Mouse (Mus musculus): Measurements from ENCODE around the gene Nfib. TPM values are rescaled to one million over a fixed set of nuclear protein-coding genes. Genes with fewer than 3 reads are reported as not detected.

The Nfib gene
- polyA plus RNA-seq, 2 experiments = 57.3 to 126 TPM

DNA sequence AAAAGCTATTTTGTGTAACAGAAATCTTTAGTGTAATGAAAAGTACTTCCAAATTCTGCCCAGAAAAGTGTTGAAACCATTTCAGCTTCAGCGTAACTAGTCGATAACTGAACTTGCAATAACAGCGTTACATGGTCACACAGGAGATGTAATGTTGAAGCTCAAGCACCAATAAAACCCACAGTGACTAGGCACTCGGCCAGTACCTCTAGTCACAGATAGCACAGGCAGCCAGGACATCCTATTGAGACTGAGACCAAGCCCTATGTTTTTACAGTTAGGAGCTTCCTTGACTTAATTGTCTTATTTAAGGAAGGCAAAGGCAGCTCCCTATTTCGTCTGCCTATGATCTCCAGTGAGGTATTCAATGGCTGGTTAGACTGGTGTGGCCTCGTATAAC, 389.4 kb downstream of the Nfib start:
- no peak for TF ChIP-seq POLR2A (IDR thresholded peaks at IDR 0.05; ENCODE audit: borderline replicate concordance, extremely low read depth, insufficient read depth, insufficient read length)
- Histone ChIP-seq H3K4me3 (replicated peaks; ENCODE audit: low read length) (no peak overlapping the region), H3K9ac (ENCODE audit: low read depth, low read length, severe bottlenecking) (no peak overlapping the region), H3K4me2 (replicated peaks; ENCODE audit: low read depth, low read length, severe bottlenecking) (no peak overlapping the region), H3K27ac (replicated peaks; ENCODE audit: low read depth, low read length) (no peak overlapping the region; the same call in 1 of the 2 replicates), H3K36me3 (ENCODE audit: control insufficient read depth, insufficient read depth, low read length) (peaks cover 47% of the 10 kb centered on the region), H3K9me3 (ENCODE audit: control insufficient read depth, low read length) (no peaks in the 10 kb centered on the region), H3K4me1 (ENCODE audit: control insufficient read depth, insufficient read depth, low read length) (peaks cover 28% of the 10 kb centered on the region), H3K27me3 (ENCODE audit: control insufficient read depth, insufficient read depth, low read length) (no peaks in the 10 kb centered on the region)
- 54% methylated on average over 6 of the region's 6 CpGs for WGBS
- DNase-seq (ENCODE audit: low spot score) (no peak), ATAC-seq (ENCODE audit: low FRiP score, low read depth) (no peak)

- ATAC-seq (ENCODE audit: low FRiP score, low read depth) (no peak), DNase-seq (ENCODE audit: low spot score) (no peak)
- WGBS = 76% methylated on average over 2 of the region's 2 CpGs
- H3K36me3 ChIP-seq (ENCODE audit: control insufficient read depth, insufficient read depth, low read length) = peaks cover 42% of the 10 kb centered on the region
- no peak overlapping the region for H3K4me2 ChIP-seq (replicated peaks; ENCODE audit: low read depth, low read length, severe bottlenecking)
- peaks cover 32% of the 10 kb centered on the region for H3K4me1 ChIP-seq (ENCODE audit: control insufficient read depth, insufficient read depth, low read length)
- no peak for TF ChIP-seq POLR2A (IDR thresholded peaks at IDR 0.05; ENCODE audit: borderline replicate concordance, extremely low read depth, insufficient read depth, insufficient read length)
- no peaks in the 10 kb centered on the region for H3K9me3 ChIP-seq (ENCODE audit: control insufficient read depth, low read length)
- no peak overlapping the region for H3K9ac ChIP-seq (ENCODE audit: low read depth, low read length, severe bottlenecking)
- H3K4me3 ChIP-seq (replicated peaks; ENCODE audit: low read length) = no peak overlapping the region
- 0 out of 2 replicates have a peak overlapping the region, but pooled peaks have one; percentile 39 for H3K27ac ChIP-seq (replicated peaks; ENCODE audit: low read depth, low read length)
- H3K27me3 ChIP-seq (ENCODE audit: control insufficient read depth, insufficient read depth, low read length) = no peaks in the 10 kb centered on the region
These were observed 389.8 kb downstream of the Nfib start for GRCm38 (mm10) chr4:82315710-82316109.

DNA sequence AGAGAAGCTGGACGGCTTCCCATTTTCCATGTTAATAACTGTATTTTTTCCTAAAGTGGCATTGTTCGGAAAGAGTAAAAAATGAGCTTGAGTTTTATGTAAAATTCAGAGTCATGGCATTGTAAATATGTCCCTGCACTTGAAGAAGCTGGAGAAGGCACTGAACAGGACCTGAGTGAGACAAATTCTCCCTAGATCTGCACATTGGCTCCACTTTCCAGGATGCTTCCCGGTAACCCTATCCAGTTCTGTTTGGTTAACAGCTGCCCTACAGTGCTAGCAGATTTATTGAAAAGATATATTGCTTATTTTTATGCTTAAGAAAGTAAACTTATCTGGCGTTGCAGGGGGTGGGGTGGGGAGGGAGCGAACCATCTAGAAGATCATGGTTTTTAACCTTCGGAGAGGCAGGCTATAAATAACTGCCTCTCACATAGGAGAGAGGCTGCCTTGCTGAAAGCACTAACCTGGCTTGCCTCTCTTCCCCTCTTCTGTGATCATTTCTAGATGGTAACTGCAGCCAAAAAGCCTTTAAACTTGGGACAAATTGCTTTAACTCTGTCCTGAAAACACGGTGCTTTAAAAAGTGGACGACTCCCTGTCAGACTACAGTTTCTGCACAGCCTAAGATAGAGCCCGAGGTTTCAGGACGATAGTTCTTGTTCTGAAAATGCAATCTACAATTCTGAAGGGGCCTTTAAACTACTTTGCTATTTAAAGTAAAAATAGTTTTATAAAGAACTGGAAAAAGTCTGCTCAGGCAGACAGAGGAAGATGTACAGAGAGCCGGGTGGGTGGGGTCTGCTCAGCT, 394.4 kb downstream of the Nfib start:
- ATAC-seq (ENCODE audit: low FRiP score, low read depth) (peak; percentile 54), DNase-seq (ENCODE audit: low spot score) (peak; percentile 34)
- no peaks in the 10 kb centered on the region for H3K9me3 ChIP-seq (ENCODE audit: control insufficient read depth, low read length)
- H3K4me3 ChIP-seq (replicated peaks; ENCODE audit: low read length) = no peak overlapping the region
- no peak overlapping the region for H3K9ac ChIP-seq (ENCODE audit: low read depth, low read length, severe bottlenecking)
- peaks cover 33% of the 10 kb centered on the region for H3K36me3 ChIP-seq (ENCODE audit: control insufficient read depth, insufficient read depth, low read length)
- no peaks in the 10 kb centered on the region for H3K27me3 ChIP-seq (ENCODE audit: control insufficient read depth, insufficient read depth, low read length)
- no peak for TF ChIP-seq POLR2A (IDR thresholded peaks at IDR 0.05; ENCODE audit: borderline replicate concordance, extremely low read depth, insufficient read depth, insufficient read length)
- H3K4me1 ChIP-seq (ENCODE audit: control insufficient read depth, insufficient read depth, low read length) = peaks cover 29% of the 10 kb centered on the region
- no peak overlapping the region for H3K4me2 ChIP-seq (replicated peaks; ENCODE audit: low read depth, low read length, severe bottlenecking)
- WGBS = 27% methylated on average over 11 of the region's 11 CpGs
- H3K27ac ChIP-seq (replicated peaks; ENCODE audit: low read depth, low read length) = peak overlapping the region; percentile 76

DNA sequence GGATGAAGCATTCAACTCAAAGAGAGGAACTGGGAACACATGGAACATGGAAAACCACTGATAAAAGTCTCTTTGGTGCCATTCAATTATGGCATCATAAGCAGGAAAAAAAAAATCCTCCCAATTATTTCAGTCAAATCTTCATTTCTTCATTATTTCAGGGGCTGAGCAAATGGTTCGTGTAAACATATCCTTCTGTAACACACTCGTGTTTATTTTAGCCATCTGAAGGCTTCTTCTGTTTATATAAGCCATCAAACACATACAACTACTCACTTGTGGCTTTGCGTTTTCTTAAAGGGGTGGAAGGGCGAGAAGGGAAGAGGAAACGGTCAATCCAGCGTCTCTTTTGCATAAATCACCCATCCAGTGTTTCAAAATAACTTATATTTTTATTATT, 399.5 kb downstream of the Nfib start:
- Histone ChIP-seq H3K9me3 (ENCODE audit: control insufficient read depth, low read length) (no peaks in the 10 kb centered on the region), H3K9ac (ENCODE audit: low read depth, low read length, severe bottlenecking) (no peak overlapping the region), H3K4me1 (ENCODE audit: control insufficient read depth, insufficient read depth, low read length) (peaks cover 43% of the 10 kb centered on the region), H3K4me2 (replicated peaks; ENCODE audit: low read depth, low read length, severe bottlenecking) (no peak overlapping the region), H3K4me3 (replicated peaks; ENCODE audit: low read length) (no peak overlapping the region), H3K27me3 (ENCODE audit: control insufficient read depth, insufficient read depth, low read length) (no peaks in the 10 kb centered on the region), H3K27ac (replicated peaks; ENCODE audit: low read depth, low read length) (peak overlapping the region; percentile 96), H3K36me3 (ENCODE audit: control insufficient read depth, insufficient read depth, low read length) (peaks cover 37% of the 10 kb centered on the region)
- DNase-seq (ENCODE audit: low spot score) = no peak
- TF ChIP-seq POLR2A (IDR thresholded peaks at IDR 0.05; ENCODE audit: borderline replicate concordance, extremely low read depth, insufficient read depth, insufficient read length) = no peak
- WGBS = 58% methylated on average over 6 of the region's 6 CpGs
- ATAC-seq (ENCODE audit: low FRiP score, low read depth) = no peak

DNA sequence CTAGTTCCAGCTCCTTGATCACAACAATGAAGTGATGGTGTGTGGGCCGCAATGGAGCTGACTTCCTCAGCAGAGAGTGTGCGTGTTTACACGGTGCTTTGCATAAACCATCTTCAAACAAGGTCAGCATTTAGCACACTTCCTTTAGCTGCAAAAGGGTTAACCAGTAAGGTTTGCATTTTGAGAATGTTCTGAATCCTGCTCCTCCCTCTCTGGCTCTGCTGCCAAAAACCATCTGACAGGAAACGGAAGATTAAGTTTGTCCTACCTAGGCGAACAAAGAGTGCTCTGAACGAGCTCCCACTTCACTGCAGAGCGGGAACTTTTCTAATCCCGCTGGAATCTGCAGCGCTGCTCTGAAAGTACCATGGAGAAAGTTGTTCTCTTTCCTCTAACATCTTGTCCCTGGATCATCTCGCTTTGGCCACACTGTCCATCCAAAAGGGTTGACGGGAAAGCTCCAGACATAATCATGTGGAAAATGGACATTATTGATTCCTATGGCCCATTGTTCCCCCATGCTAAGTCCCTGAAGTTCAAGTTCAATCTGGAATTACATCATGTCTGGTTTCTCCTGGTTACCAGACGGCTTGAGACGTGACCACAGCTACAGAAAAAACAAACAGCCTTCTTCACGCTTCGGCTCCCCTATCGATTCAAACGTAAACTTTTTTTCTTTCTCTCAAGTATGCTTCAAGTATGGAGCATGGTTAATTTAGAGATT, 401.2 kb downstream of the Nfib start:
- peak; percentile 89 for ATAC-seq (ENCODE audit: low FRiP score, low read depth)
- H3K9ac ChIP-seq (ENCODE audit: low read depth, low read length, severe bottlenecking) = peak overlapping the region; percentile 36
- 16% methylated on average over 17 of the region's 17 CpGs for WGBS
- H3K4me2 ChIP-seq (replicated peaks; ENCODE audit: low read depth, low read length, severe bottlenecking) = peak overlapping the region; percentile 35
- no peak for TF ChIP-seq POLR2A (IDR thresholded peaks at IDR 0.05; ENCODE audit: borderline replicate concordance, extremely low read depth, insufficient read depth, insufficient read length)
- no peaks in the 10 kb centered on the region for H3K9me3 ChIP-seq (ENCODE audit: control insufficient read depth, low read length)
- H3K4me3 ChIP-seq (replicated peaks; ENCODE audit: low read length) = 0 out of 2 replicates have a peak overlapping the region, but pooled peaks have one; percentile 11
- peak overlapping the region; percentile 96 for H3K27ac ChIP-seq (replicated peaks; ENCODE audit: low read depth, low read length)
- DNase-seq (ENCODE audit: low spot score) = peak; percentile 88
- H3K27me3 ChIP-seq (ENCODE audit: control insufficient read depth, insufficient read depth, low read length) = no peaks in the 10 kb centered on the region
- H3K4me1 ChIP-seq (ENCODE audit: control insufficient read depth, insufficient read depth, low read length) = peaks cover 41% of the 10 kb centered on the region
- peaks cover 44% of the 10 kb centered on the region for H3K36me3 ChIP-seq (ENCODE audit: control insufficient read depth, insufficient read depth, low read length)

Data from limb, embryonic 14.5 days (tissue).